Mouse (Mus musculus) gastrocnemius, adult 18-20 months (tissue): ENCODE measurements around the gene Gm5926. TPM values are rescaled to one million over a fixed set of nuclear protein-coding genes. Genes with fewer than 3 reads are reported as not detected.
"Not testable (repeated sequence)": the region's sequence is repeated elsewhere in the genome, so short reads cannot be mapped to it uniquely, and the experiment has no call there.

Experiments
- DNase-seq: peaks from one replicate; pipeline ENCODE4 v3.0.0; 2021; ENCODE audit warnings: low spot score
- long read RNA-seq, 2 experiments: library from polyadenylated mRNA; stranded (forward); transcript quantifications; one replicate each; pipeline ENCODE4 v2.0.0; 2021
- total RNA-seq, 2 experiments: library from RNA; stranded (reverse); gene quantifications; 2 replicates each; pipeline ENCODE4 v1.2.3; 2021

Gene Gm5926
- total RNA-seq, result not detected
- long read RNA-seq, experiment 1, result 0 reads
- long read RNA-seq, experiment 2, result 0 reads

GRCm38 (mm10) chrX:32650416-32650815 lies at the start of gene Gm5926:
Gene Gm5926, plus strand, starts transcription at chrX:32650716.
- not testable (repeated sequence) for DNase-seq

- not testable (repeated sequence) for DNase-seq
Measured at GRCm38 (mm10) chrX:32601008-32601407, 49.5 kb upstream of the Gm5926 start.

- not testable (repeated sequence) for DNase-seq
Measured at GRCm38 (mm10) chrX:32601425-32601824, 49.1 kb upstream of the Gm5926 start.

Other genes with a start within 250 kb of the Gm5926 start
- not detected for gene Btbd35f1, start 90.7 kb upstream of the Gm5926 start, total RNA-seq
- gene Btbd35f21, start 75.4 kb downstream of the Gm5926 start, total RNA-seq, result not detected
- not detected for gene Btbd35f30, start 243.9 kb downstream of the Gm5926 start, total RNA-seq